Mouse (Mus musculus) urinary bladder, postnatal 14 days (tissue): ENCODE measurements at regions not wholly inside any gene's neighbourhood (a gene's known extent, or its start where the extent isn't known, plus 50 kb on each side); places are given as distances from the start of the nearest gene placed in this dataset.

Experiments
- DNase-seq: peaks from one replicate; pipeline ENCODE4 v3.0.0; 2021; ENCODE audit warnings: low spot score

GRCm38 (mm10) chr9:112014796-112015195, 220.9 kb downstream of the Arpp21 start:
- DNase-seq: no peak

- no peak for DNase-seq
These were observed 241.3 kb downstream of the Arpp21 start for GRCm38 (mm10) chr9:111994401-111994800.

GRCm38 (mm10) chr9:111993844-111994243, 241.9 kb downstream of the Arpp21 start:
- no peak for DNase-seq

GRCm38 (mm10) chr9:111990060-111990459, 245.7 kb downstream of the Arpp21 start:
- no peak for DNase-seq

GRCm38 (mm10) chr9:111963405-111964037, 272.2 kb downstream of the Arpp21 start:
- no peak for DNase-seq

- no peak for DNase-seq
These were observed 267.7 kb upstream of the Stac start for GRCm38 (mm10) chr9:111957799-111958198.

GRCm38 (mm10) chr9:111939271-111940067, 249.3 kb upstream of the Stac start:
- DNase-seq: no peak

GRCm38 (mm10) chr9:111932455-111932854, 242.3 kb upstream of the Stac start:
- no peak for DNase-seq

- DNase-seq: peak; percentile 72
These were observed 228.3 kb upstream of the Stac start for GRCm38 (mm10) chr9:111918275-111918940.

GRCm38 (mm10) chr9:111916684-111917535, 226.8 kb upstream of the Stac start:
- DNase-seq: peak; percentile 23

GRCm38 (mm10) chr9:111908806-111909205, 218.7 kb upstream of the Stac start:
- no peak for DNase-seq

GRCm38 (mm10) chr9:111900196-111900595, 210.0 kb upstream of the Stac start:
- no peak for DNase-seq

GRCm38 (mm10) chr9:111897626-111898025, 207.5 kb upstream of the Stac start:
- no peak for DNase-seq

GRCm38 (mm10) chr9:111879710-111880109, 189.6 kb upstream of the Stac start:
- no peak for DNase-seq

- no peak for DNase-seq
These were observed 186.7 kb upstream of the Stac start for GRCm38 (mm10) chr9:111876846-111877245.

GRCm38 (mm10) chr9:111870466-111870865, 180.3 kb upstream of the Stac start:
- DNase-seq: no peak

- DNase-seq: no peak
These were observed 179.7 kb upstream of the Stac start for GRCm38 (mm10) chr9:111869801-111870382.

GRCm38 (mm10) chr9:111858051-111858450, 167.9 kb upstream of the Stac start:
- no peak for DNase-seq

- DNase-seq: no peak
These were observed 164.8 kb upstream of the Stac start for GRCm38 (mm10) chr9:111854976-111855375.

GRCm38 (mm10) chr9:111846366-111846765, 156.2 kb upstream of the Stac start:
- no peak for DNase-seq

- no peak for DNase-seq
These were observed 151.0 kb upstream of the Stac start for GRCm38 (mm10) chr9:111841151-111841550.
